ENCODE assay signal across 8 mouse cellular contexts in genomic region chr19:45747028-45747867, GRCm38 (mm10). TPM values are rescaled to one million over a fixed set of nuclear protein-coding genes. Genes with fewer than 3 reads are reported as not detected.
DNase-seq lines count a peak whose midpoint lies in the region; TF ChIP-seq lines count a peak whose summit lies in the region.

No protein-coding gene starts in this region.

- peaks cover 2 to 24% of the 10 kb centered on the region in 2 experiments; a peak in 2 of 4 replicates for H3K4me1 ChIP-seq in ES-E14 (ENCODE audit: control insufficient read depth in 2 of 2, insufficient read depth in 2 of 2, low read length in 2 of 2, poor library complexity in 1 of 2)
- H3K4me1 ChIP-seq in embryonic fibroblast, embryonic 13.5 days (ENCODE audit: control insufficient read depth, insufficient read depth, low read length): no peaks in the 10 kb centered on the region

- no peak overlapping the region for H3K27ac ChIP-seq in ES-E14 (ENCODE audit: insufficient read depth, low read depth, low read length, poor library complexity, severe bottlenecking)
- no peak overlapping the region for H3K27ac ChIP-seq in embryonic fibroblast, embryonic 13.5 days (ENCODE audit: insufficient read depth, low read length)

- no peaks in the 10 kb centered on the region for H3K9me3 ChIP-seq in ES-E14 (ENCODE audit: control insufficient read depth, insufficient read depth, low read depth, low read length)

- H3K36me3 ChIP-seq in ES-E14 (ENCODE audit: control insufficient read depth, insufficient read depth, low read length, poor library complexity, severe bottlenecking): peaks cover 10% of the 10 kb centered on the region

- in situ Hi-C loops in ES-E14 (cut with MboI; ENCODE audit: low sequenced_read_pairs in 2 of 2, unreplicated experiment in 2 of 2): loop anchor here (5.0 to 10.0 kb wide), 3 partner anchors 172 to 525 kb away; no protein-coding TSS in a partner anchor

- peak; percentile 78; the same call in 1 of the 2 replicates for TF ChIP-seq CTCF in embryonic fibroblast, embryonic 13.5 days (IDR thresholded peaks at IDR 0.05; ENCODE audit: borderline replicate concordance, insufficient read depth, low read length)

- H3K4me3 ChIP-seq in ES-E14 (ENCODE audit: insufficient read depth in 1 of 2, low read depth in 1 of 2, low read length in 2 of 2, poor library complexity in 1 of 2, severe bottlenecking in 1 of 2): no peak overlapping the region
- no peak overlapping the region for H3K4me3 ChIP-seq in embryonic fibroblast, embryonic 13.5 days (ENCODE audit: insufficient read depth, low read length)

- H3K9ac ChIP-seq in ES-E14 (ENCODE audit: insufficient read depth, low read depth, low read length, poor library complexity, severe bottlenecking): no peak overlapping the region

- TF ChIP-seq POLR2A in embryonic fibroblast, embryonic 13.5 days (IDR thresholded peaks at IDR 0.05; ENCODE audit: low read depth, low read length): no peak

- intact Hi-C loops in heart, postnatal 14 days (cut with DNase I): loop anchor here (2.0 to 5.0 kb wide), 2 partner anchors 90 to 526 kb away; no protein-coding TSS in a partner anchor

- peak; percentile 88 for DNase-seq in ES-E14 (ENCODE audit: low read depth, low spot score)
- peak; percentile 64 to 75 for DNase-seq in adrenal gland, postnatal 4 days (ENCODE audit: low spot score in 2 of 2)
- DNase-seq in heart, postnatal 14 days: peak; percentile 83 to 90
- peak; percentile 91 for DNase-seq in layer of hippocampus, adult 9-10 months (ENCODE audit: low spot score)
- peak; percentile 93 for DNase-seq in lung, postnatal 10 days
- peak; percentile 92 for DNase-seq in right cerebral cortex, postnatal 4 days
- DNase-seq in yolk sac, embryonic 10.5 days (ENCODE audit: low spot score): peak; percentile 73

TF ChIP-seq in ES-E14, 5 proteins besides CTCF, POLR2A, EP300 and RAD21:
- TF ChIP-seq HCFC1 (IDR thresholded peaks at IDR 0.05; ENCODE audit: borderline replicate concordance, insufficient read depth, low read length) (no peak), ZC3H11A (IDR thresholded peaks at IDR 0.05; ENCODE audit: borderline replicate concordance, low read depth, low read length) (peak; percentile 34; the same call in 1 of the 2 replicates), MAFK (IDR thresholded peaks at IDR 0.05; ENCODE audit: insufficient read depth, low read depth, low read length) (peak; percentile 66), CHD2 (IDR thresholded peaks at IDR 0.05; ENCODE audit: low read depth, low read length) (no peak), ZNF384 (IDR thresholded peaks at IDR 0.05; ENCODE audit: low read depth, low read length) (no peak)
TF ChIP-seq in ES-E14: peak in this region for 2.

RNA-seq across cellular contexts. Expression of gene Npm3, which starts 2.1 kb away (rescaled TPM):
- 142 and 166 TPM in 2 replicates for total RNA-seq in ES-E14 (2012; rRNA removed)
- 10 to 100 TPM; 38.4 to 42.9 TPM for total RNA-seq in adrenal gland, postnatal 4 days (2021)
- 95.8 and 99.4 TPM in 2 replicates for polyA plus RNA-seq in embryonic fibroblast, embryonic 13.5 days (2011; ENCODE audit: insufficient read length, low read depth, missing spikeins)
- 10 to 100 TPM; 13.0 to 18.9 TPM for total RNA-seq in heart, postnatal 14 days (2021)

RNA-seq across cellular contexts. Expression of gene Fgf8, which starts 4.5 kb away (rescaled TPM):
- 1.1 and 1.5 TPM in 2 replicates for total RNA-seq in ES-E14 (2012; rRNA removed)
- 1 to 10 TPM in 1 of 2 experiments, not detected in 1; 1.1 TPM for total RNA-seq in adrenal gland, postnatal 4 days (2021)
- polyA plus RNA-seq in embryonic fibroblast, embryonic 13.5 days (2011; ENCODE audit: insufficient read length, low read depth, missing spikeins): not detected in 2 replicates
- not detected for total RNA-seq in heart, postnatal 14 days (2021)

RNA-seq across cellular contexts. Expression of gene Mgea5, which starts 36.4 kb away (rescaled TPM):
- total RNA-seq in ES-E14 (2012; rRNA removed): 86.7 and 94.7 TPM in 2 replicates
- 100 to 1,000 TPM; 105 to 123 TPM for total RNA-seq in adrenal gland, postnatal 4 days (2021)
- 87.3 and 87.4 TPM in 2 replicates for polyA plus RNA-seq in embryonic fibroblast, embryonic 13.5 days (2011; ENCODE audit: insufficient read length, low read depth, missing spikeins)
- total RNA-seq in heart, postnatal 14 days (2021): 10 to 100 TPM; 65.7 TPM
